Mouse (Mus musculus) splenic B cell, adult 2 months (primary cell): Measurements from ENCODE around the gene Smarcd1.
A peak's percentile ranks its signal among the peaks of the same experiment; 100 is the strongest.

Experiments used
- DNase-seq: peaks from one replicate; pipeline ENCODE4 v3.0.0-alpha.2; 2011; ENCODE audit warnings: low read depth, low spot score
- H3K27me3 ChIP-seq: 2 replicates; pipeline ENCODE4 v1.6.1; 2012; ENCODE audit warnings: mild to moderate bottlenecking, low read length, moderate library complexity, mixed read lengths; ENCODE audit not compliant: control insufficient read depth, poor library complexity, insufficient read depth, severe bottlenecking
- H3K36me3 ChIP-seq: 2 replicates; pipeline ENCODE4 v1.6.1; 2012; ENCODE audit warnings: mild to moderate bottlenecking, low read length, moderate library complexity, mixed read lengths; ENCODE audit not compliant: control insufficient read depth, poor library complexity, insufficient read depth, severe bottlenecking

The Smarcd1 gene

DNA sequence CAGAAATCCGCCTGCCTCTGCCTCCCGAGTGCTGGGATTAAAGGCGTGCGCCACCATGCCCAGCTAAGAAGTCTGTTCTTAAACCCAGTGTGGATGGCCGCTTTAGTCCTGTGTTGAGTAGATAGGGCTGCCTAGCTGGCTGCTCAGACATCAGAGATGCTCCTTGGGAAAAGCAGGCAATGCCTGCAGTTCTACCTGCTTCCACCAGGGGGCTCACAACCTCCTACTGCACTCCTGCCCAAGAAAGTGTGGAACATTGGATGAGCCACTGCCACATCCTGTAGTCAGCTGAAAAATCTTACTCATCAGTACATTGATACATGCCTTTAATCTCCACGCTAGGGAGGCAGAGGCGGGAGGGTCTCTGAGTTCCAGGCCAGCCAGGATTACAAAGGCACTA lies 12.9 kb downstream of the Smarcd1 start:
- Histone ChIP-seq H3K36me3 (peaks cover 10% of the 10 kb centered on the region), H3K27me3 (no peaks in the 10 kb centered on the region)
- DNase-seq: peak; percentile 74

DNA sequence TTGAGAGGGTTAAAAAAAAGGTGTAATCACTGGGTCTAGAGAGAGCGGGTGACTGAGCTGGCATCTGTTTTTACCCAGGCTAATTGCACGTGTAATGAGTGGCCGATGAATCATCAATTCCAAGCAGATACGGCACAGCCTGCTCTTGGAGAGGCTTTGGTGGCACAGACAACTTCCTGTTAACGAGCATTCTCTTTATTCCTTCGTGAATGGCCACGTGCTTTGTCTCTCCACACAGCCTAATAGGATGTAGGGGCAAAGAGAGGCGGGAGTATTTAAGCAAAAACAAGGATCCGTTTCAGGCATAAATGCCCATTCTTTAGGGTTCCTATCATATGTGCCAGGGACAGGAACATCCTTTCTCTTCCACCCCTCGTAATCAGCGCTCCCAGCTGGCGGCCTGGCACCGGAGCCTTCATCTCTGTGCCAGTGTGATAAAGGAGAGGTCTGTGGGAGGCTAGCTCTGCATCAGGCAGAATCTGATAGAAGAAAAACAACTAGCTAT lies 13.5 kb downstream of the Smarcd1 start:
- no peaks in the 10 kb centered on the region for H3K27me3 ChIP-seq
- peaks cover 8% of the 10 kb centered on the region for H3K36me3 ChIP-seq
- no peak for DNase-seq

DNA sequence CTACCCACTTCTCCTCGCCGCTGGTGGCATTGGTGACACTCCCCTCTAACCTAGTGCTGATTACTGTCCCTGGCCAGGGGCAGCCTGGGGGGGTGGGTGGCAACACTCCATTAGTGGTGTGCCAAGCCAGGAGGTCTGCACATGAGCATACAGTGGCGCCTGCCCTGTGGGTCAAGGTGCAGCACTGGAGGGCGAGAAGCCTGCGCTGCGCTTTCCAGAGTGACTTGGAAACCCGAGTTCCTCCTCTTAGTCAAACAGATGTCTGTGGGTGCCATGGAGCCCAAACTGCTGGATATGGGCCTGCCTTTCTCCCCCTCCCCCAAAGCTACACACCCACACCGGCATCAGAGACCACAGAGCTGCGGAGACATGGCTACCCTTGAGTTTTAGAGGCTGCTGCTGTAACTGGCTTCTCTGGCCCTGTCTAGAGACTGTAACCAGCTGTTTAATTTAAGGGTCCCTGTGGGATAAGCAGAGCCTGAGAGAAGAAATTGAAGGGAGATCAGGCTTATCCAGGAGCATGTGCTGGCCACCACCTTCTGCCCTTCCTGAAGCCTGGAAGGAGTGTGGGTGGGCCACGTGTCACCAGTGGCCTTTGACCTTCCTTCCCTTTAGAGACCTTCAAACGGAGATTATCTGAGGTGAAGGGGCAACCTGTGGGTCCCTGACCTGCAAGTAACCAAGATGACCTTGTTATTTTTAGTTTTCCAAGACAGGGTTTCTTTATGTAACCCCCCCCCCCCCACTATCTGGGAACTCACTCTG lies 14.2 kb downstream of the Smarcd1 start:
- H3K27me3 ChIP-seq: no peaks in the 10 kb centered on the region
- H3K36me3 ChIP-seq: peaks cover 8% of the 10 kb centered on the region
- DNase-seq: no peak

- DNase-seq: no peak
- Histone ChIP-seq H3K27me3 (no peaks in the 10 kb centered on the region), H3K36me3 (peaks cover 4% of the 10 kb centered on the region; the same call in 1 of the 2 replicates)
These were observed 14.9 kb downstream of the Smarcd1 start for GRCm38 (mm10) chr15:99716814-99717213.

- no peaks in the 10 kb centered on the region for H3K27me3 ChIP-seq
These were observed 15.7 kb downstream of the Smarcd1 start, which contains the start of gene Gpd1 for GRCm38 (mm10) chr15:99717386-99718334. Gpd1 (plus strand) TSS chr15:99717515.

DNA sequence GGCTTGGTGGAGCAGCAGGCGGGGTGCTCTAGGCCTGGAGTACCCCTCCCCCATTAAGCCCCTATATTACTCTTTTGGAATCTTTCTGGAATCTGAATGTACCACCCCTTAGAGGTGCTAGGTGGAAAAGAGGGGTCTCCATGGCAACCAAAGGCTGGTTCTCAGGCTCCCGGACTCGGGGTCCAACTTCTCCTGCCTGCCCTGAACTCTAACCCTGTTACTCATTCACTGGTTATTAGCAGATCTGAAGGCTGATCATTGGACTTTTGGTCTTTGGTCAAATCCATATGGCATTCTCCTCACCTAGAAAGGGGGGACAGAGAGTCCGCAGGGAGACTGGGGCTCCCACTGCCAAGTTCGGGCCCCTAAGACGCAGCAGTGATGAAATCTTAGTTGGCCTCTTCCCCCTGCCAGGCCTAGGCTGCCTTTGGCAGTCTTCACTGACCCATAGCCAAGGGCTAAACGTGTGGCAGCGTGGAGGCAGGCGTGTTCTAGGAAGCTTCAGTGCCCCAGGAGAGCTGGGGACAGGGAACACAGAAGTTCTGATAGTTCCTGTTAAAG lies 16.6 kb downstream of the Smarcd1 start:
- no peak for DNase-seq
- H3K27me3 ChIP-seq: no peaks in the 10 kb centered on the region
- H3K36me3 ChIP-seq: no peaks in the 10 kb centered on the region

More at GRCm38 (mm10) chr15:99717386-99718334, 15.7 kb downstream of the Smarcd1 start, which contains the start of gene Gpd1:
- no peak for DNase-seq
- peaks cover 2% of the 10 kb centered on the region; the same call in 1 of the 2 replicates for H3K36me3 ChIP-seq

DNA sequence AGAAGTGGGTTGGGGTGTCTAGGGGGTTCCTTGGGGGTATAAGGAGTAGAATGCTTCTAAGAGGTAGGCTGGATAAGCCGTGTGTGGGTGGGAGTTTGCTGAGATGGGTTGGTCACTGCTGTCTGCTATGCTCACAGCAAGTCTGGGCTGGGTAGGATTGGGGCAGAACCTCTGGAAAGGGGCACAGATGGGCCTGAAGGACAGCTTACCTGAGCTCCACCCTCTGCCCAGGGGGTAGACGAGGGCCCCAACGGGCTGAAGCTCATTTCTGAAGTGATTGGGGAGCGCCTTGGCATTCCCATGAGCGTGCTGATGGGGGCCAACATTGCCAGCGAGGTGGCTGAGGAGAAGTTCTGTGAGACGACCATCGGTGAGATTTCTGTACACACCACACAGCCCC lies 17.9 kb downstream of the Smarcd1 start:
- no peak for DNase-seq
- H3K36me3 ChIP-seq: no peaks in the 10 kb centered on the region
- H3K27me3 ChIP-seq: no peaks in the 10 kb centered on the region

DNA sequence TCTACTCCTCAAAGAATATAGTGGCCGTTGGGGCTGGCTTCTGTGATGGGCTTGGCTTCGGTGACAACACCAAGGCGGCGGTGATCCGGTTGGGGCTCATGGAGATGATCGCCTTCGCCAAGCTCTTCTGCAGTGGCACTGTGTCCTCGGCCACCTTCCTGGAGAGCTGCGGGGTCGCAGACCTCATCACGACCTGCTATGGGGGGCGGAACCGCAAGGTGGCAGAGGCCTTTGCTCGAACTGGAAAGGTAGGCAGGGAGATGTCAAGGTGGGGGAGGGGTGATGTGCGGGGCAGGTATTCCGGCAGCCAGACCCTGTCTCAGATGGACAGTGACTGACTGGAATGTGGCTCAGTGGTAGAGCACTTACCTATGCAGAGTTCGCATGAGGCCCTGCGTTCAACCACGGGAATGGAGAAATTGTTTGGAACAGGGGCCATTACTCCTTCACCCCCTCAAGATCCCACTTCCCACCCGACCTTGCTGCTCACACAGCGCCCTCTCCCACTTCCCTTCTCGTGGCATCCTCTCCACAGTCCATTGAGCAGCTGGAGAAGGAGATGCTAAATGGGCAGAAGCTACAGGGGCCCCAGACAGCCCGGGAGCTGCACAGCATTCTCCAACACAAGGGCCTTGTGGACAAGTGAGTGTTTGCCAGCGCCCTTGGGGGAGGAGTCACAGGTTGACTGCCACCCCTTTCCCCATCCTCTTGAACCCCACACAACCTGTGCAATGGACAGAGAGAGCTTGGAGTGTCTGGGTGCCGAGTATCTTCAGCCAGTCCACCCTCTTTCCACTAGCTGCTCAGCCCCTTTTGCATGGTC lies 20.2 kb downstream of the Smarcd1 start:
- DNase-seq: no peak
- H3K27me3 ChIP-seq: no peaks in the 10 kb centered on the region

DNA sequence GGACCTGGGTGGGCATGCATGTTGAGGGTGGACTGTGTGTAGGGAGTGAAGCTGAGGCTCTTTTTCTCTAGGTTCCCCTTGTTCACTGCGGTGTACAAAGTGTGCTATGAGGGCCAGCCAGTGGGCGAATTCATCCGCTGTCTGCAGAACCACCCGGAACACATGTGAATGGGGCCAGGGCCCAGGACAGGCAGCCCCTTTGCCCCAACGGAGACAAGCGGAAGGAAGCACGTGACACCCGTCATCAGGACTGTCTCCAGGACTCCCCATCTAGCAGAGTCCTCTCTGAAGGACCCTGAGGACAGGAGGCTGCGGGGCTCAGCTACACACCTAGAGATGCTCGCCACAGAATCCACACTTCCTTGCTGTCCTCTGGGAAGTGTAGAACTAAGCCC lies 21.2 kb downstream of the Smarcd1 start:
- peak; percentile 18 for DNase-seq
- H3K27me3 ChIP-seq: no peaks in the 10 kb centered on the region
- H3K36me3 ChIP-seq: peaks cover 4% of the 10 kb centered on the region; the same call in 1 of the 2 replicates

More for the DNA sequence above, 20.2 kb downstream of the Smarcd1 start:
- no peaks in the 10 kb centered on the region for H3K36me3 ChIP-seq

GRCm38 (mm10) chr15:99723515-99724291 lies 21.8 kb downstream of the Smarcd1 start:
- no peak for DNase-seq
- Histone ChIP-seq H3K36me3 (peaks cover 5% of the 10 kb centered on the region; the same call in 1 of the 2 replicates), H3K27me3 (no peaks in the 10 kb centered on the region)

DNA sequence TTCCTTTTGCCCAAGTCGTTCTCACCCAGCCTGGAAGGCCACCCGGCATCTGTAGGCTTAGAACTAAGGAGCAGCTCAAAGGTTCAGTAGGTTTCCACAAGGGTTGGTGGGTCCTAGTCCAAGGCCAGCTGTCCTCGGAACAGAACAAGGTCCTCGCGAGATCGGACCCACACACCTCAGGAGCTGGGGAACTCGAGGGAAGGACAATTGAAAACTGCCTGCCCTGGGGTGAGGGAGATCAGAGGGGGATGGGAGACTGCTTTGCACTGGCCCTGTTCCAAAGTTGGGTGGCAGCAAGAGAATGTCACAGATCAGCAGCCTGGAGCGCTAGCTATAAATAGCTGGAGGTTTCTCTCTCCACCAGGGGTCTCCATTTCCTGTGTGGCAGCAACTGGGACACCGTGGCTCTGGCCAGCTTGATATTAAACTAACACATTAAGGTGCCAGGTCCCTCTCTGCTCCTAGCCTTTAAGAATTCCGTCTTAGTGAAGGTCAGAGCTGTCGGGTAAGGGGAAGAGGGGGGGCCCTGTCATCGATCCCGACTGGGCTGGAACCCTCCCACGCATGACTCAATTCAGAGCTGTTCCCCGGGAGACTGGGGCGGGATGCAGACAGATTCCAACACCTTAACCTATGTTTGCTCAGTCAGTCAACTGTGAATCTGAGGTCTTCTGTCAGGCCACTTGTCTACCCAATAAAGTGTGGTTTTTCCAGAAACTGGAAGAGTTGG lies 22.5 kb downstream of the Smarcd1 start:
- peaks cover 8% of the 10 kb centered on the region; the same call in 1 of the 2 replicates for H3K36me3 ChIP-seq

GRCm38 (mm10) chr15:99725341-99726155 lies 23.6 kb downstream of the Smarcd1 start, which contains the start of gene Cox14:
Cox14 (plus strand) TSS chr15:99725618.
- peaks cover 8% of the 10 kb centered on the region; the same call in 1 of the 2 replicates for H3K36me3 ChIP-seq
- peak; percentile 97 for DNase-seq
- no peaks in the 10 kb centered on the region for H3K27me3 ChIP-seq

More for the DNA sequence above, 22.5 kb downstream of the Smarcd1 start:
- DNase-seq: peak; percentile 56
- no peaks in the 10 kb centered on the region for H3K27me3 ChIP-seq
